Mouse (Mus musculus) forebrain, postnatal 0 days (tissue): Measurements from ENCODE around the gene Crb2. TPM values are rescaled to one million over a fixed set of nuclear protein-coding genes. Genes with fewer than 3 reads are reported as not detected.

Source experiments
- ATAC-seq: fragments of 200-750 bp; cut with Nextera tagmentation; 2 replicates; pipeline ENCODE4 v1.8.0; 2017; ENCODE audit warnings: mild to moderate bottlenecking, moderate library complexity
- DNase-seq: peaks from one replicate; pipeline ENCODE4 v3.0.0-alpha.2; 2015
- H3K27ac ChIP-seq: fragments of 300-500 bp; sonication (generic); 2 replicates; pipeline ENCODE4 v1.5.1; 2014; ENCODE audit warnings: low read depth, mild to moderate bottlenecking, antibody characterized with exemption, low read length, moderate library complexity, mixed read lengths
- H3K27me3 ChIP-seq: fragments of 300-500 bp; sonication (generic); 2 replicates; pipeline ENCODE4 v1.6.1; 2014; ENCODE audit warnings: mild to moderate bottlenecking, low read length, mixed read lengths; ENCODE audit not compliant: insufficient read depth
- H3K36me3 ChIP-seq: fragments of 300-500 bp; sonication (generic); 2 replicates; pipeline ENCODE4 v1.6.1; 2014; ENCODE audit warnings: mild to moderate bottlenecking, moderate library complexity; ENCODE audit not compliant: insufficient read depth
- H3K4me1 ChIP-seq: fragments of 300-500 bp; sonication (generic); 2 replicates; pipeline ENCODE4 v1.6.1; 2014; ENCODE audit warnings: antibody characterized with exemption; ENCODE audit not compliant: insufficient read depth
- H3K4me2 ChIP-seq: fragments of 300-500 bp; sonication (generic); 2 replicates; pipeline ENCODE4 v1.6.1; 2014; ENCODE audit warnings: low read depth, mild to moderate bottlenecking, moderate library complexity
- H3K4me3 ChIP-seq: fragments of 300-500 bp; sonication (generic); 2 replicates; pipeline ENCODE4 v1.5.1; 2014; ENCODE audit warnings: low read depth, low read length, mixed read lengths
- H3K9ac ChIP-seq: fragments of 300-500 bp; sonication (generic); 2 replicates; pipeline ENCODE4 v1.6.1; 2014; ENCODE audit warnings: mild to moderate bottlenecking
- H3K9me3 ChIP-seq: fragments of 300-500 bp; sonication (generic); 2 replicates; pipeline ENCODE4 v1.6.1; 2016; ENCODE audit warnings: low read length
- CTCF ChIP-seq: sonication (generic); IDR thresholded peaks from 2 replicates; pipeline ENCODE4 v1.5.1; 2016; ENCODE audit warnings: antibody characterized with exemption, control low read depth, low read depth
- WGBS: fragments of 180-500 bp; shearing (Covaris S2); extraction: QIAGEN DNeasy Blood & Tissue Kit; methylation state at CpG from one replicate; pipeline ENCODE4 v1.1.7; 2014; 5-methylcytosine and 5-hydroxymethylcytosine counted together
- polyA plus RNA-seq: library from polyadenylated mRNA; unstranded; fragments of >200 nt; fragmentation: Nextera tagmentation; extraction: Ambion mirVana; gene quantifications from 2 replicates; pipeline ENCODE4 v1.2.1, GENCODE M21; 2015
- total RNA-seq: library from RNA; depleted of rRNA; stranded (reverse); fragments of >200 nt; gene quantifications from 2 replicates; pipeline ENCODE4 v1.2.3, GENCODE M21; 2014

Gene Crb2
- total and polyA plus RNA-seq, 2 experiments from 2014 or later, result 2.7 to 6.0 TPM

GRCm38 (mm10) chr2:37746293-37747049, 29.6 kb upstream of the Crb2 start:
- no peaks in the 10 kb centered on the region for H3K9me3 ChIP-seq
- no peak overlapping the region for H3K4me2 ChIP-seq
- ATAC-seq (no peak), DNase-seq (no peak)
- H3K4me3 ChIP-seq, result no peak overlapping the region
- H3K27ac ChIP-seq, result no peak overlapping the region
- H3K9ac ChIP-seq, result no peak overlapping the region
- H3K36me3 ChIP-seq, result no peaks in the 10 kb centered on the region
- 90% methylated on average over 5 of the region's 5 CpGs for WGBS
- peaks cover 11% of the 10 kb centered on the region; the same call in 1 of the 2 replicates for H3K4me1 ChIP-seq
- H3K27me3 ChIP-seq, result no peaks in the 10 kb centered on the region
- TF ChIP-seq CTCF, result no peak

GRCm38 (mm10) chr2:37747909-37748308, 28.1 kb upstream of the Crb2 start:
- H3K36me3 ChIP-seq, result no peaks in the 10 kb centered on the region
- 11% methylated on average over 2 of the region's 2 CpGs for WGBS
- H3K9me3 ChIP-seq, result no peaks in the 10 kb centered on the region
- H3K4me1 ChIP-seq, result peaks cover 11% of the 10 kb centered on the region; the same call in 1 of the 2 replicates
- H3K4me2 ChIP-seq, result no peak overlapping the region
- TF ChIP-seq CTCF, result no peak
- H3K27ac ChIP-seq, result no peak overlapping the region
- no peak overlapping the region for H3K9ac ChIP-seq
- H3K4me3 ChIP-seq, result no peak overlapping the region
- ATAC-seq (no peak), DNase-seq (no peak)
- H3K27me3 ChIP-seq, result no peaks in the 10 kb centered on the region

- WGBS, result 42% methylated on average over 10 of the region's 10 CpGs
- ATAC-seq, result peak; percentile 36; the same call in 1 of the 2 replicates
- H3K4me2 ChIP-seq, result no peak overlapping the region
- TF ChIP-seq CTCF, result no peak
- H3K9me3 ChIP-seq, result no peaks in the 10 kb centered on the region
- no peak overlapping the region for H3K4me3 ChIP-seq
- DNase-seq, result no peak
- no peaks in the 10 kb centered on the region for H3K27me3 ChIP-seq
- H3K36me3 ChIP-seq, result no peaks in the 10 kb centered on the region
- H3K27ac ChIP-seq, result no peak overlapping the region
- H3K4me1 ChIP-seq, result peaks cover 11% of the 10 kb centered on the region; the same call in 1 of the 2 replicates
- H3K9ac ChIP-seq, result no peak overlapping the region
Measured at GRCm38 (mm10) chr2:37748442-37749066, 27.5 kb upstream of the Crb2 start.

GRCm38 (mm10) chr2:37749323-37749722, 26.7 kb upstream of the Crb2 start:
- no peak overlapping the region for H3K4me2 ChIP-seq
- no peak for TF ChIP-seq CTCF
- H3K27me3 ChIP-seq, result no peaks in the 10 kb centered on the region
- no peak overlapping the region for H3K9ac ChIP-seq
- 85% methylated on average over 6 of the region's 6 CpGs for WGBS
- no peaks in the 10 kb centered on the region for H3K9me3 ChIP-seq
- H3K4me3 ChIP-seq, result no peak overlapping the region
- no peak for DNase-seq
- H3K27ac ChIP-seq, result no peak overlapping the region
- peaks cover 11% of the 10 kb centered on the region; the same call in 1 of the 2 replicates for H3K4me1 ChIP-seq
- H3K36me3 ChIP-seq, result no peaks in the 10 kb centered on the region
- no peak for ATAC-seq

GRCm38 (mm10) chr2:37751114-37751513, 24.9 kb upstream of the Crb2 start:
- Histone ChIP-seq H3K27ac (no peak overlapping the region), H3K27me3 (no peaks in the 10 kb centered on the region), H3K9ac (no peak overlapping the region), H3K36me3 (no peaks in the 10 kb centered on the region), H3K9me3 (no peaks in the 10 kb centered on the region), H3K4me3 (no peak overlapping the region), H3K4me1 (peaks cover 11% of the 10 kb centered on the region; the same call in 1 of the 2 replicates), H3K4me2 (no peak overlapping the region)
- 97% methylated on average over 1 of the region's 1 CpGs for WGBS
- ATAC-seq (no peak), DNase-seq (no peak)
- TF ChIP-seq CTCF, result no peak

GRCm38 (mm10) chr2:37756220-37756930, 19.7 kb upstream of the Crb2 start:
- no peaks in the 10 kb centered on the region for H3K36me3 ChIP-seq
- ATAC-seq, result no peak

More at GRCm38 (mm10) chr2:37756220-37756930, 19.7 kb upstream of the Crb2 start:
- Histone ChIP-seq H3K27ac (no peak overlapping the region), H3K4me2 (no peak overlapping the region), H3K9ac (no peak overlapping the region), H3K9me3 (no peaks in the 10 kb centered on the region), H3K27me3 (no peaks in the 10 kb centered on the region), H3K4me3 (no peak overlapping the region), H3K4me1 (peaks cover 9% of the 10 kb centered on the region; the same call in 1 of the 2 replicates)
- 80% methylated on average over 2 of the region's 2 CpGs for WGBS
- no peak for TF ChIP-seq CTCF
- DNase-seq, result no peak
